Mouse (Mus musculus) ES-E14 (cell line): ENCODE measurements around the gene Rorb.

Source experiments
- MAFK ChIP-seq: IDR thresholded peaks from 2 replicates; pipeline ENCODE4 v1.6.1; 2014; ENCODE audit warnings: mild to moderate bottlenecking, low read depth, low read length, inconsistent platforms; ENCODE audit not compliant: insufficient read depth
- ZC3H11A ChIP-seq: IDR thresholded peaks from 2 replicates; pipeline ENCODE4 v1.6.1; 2012; ENCODE audit warnings: low read depth, mild to moderate bottlenecking, inconsistent platforms, low read length, borderline replicate concordance
- ZNF384 ChIP-seq: IDR thresholded peaks from 2 replicates; pipeline ENCODE4 v1.6.1; 2012; ENCODE audit warnings: low read depth, low read length, inconsistent platforms

DNA sequence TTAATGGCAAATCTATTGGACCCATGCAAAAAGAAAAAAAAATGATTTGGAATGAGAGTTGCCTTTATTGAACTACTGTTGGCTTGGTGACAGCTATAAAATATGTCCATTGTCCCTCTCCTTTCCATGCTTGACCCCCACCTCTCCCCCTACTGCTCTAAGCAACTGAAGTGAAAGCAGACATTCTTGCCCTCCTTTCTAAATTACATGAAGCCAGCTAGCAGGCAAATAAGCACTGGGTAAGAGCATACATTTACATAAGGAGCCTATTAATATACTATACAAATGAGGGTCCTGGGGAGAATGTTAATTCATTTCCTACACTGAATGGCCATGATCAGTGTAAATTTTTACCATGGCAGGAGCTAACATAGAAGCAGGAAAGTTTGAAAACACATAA is 212.8 kb downstream of the Rorb start:
- TF ChIP-seq ZNF384 (no peak), ZC3H11A (no peak), MAFK (no peak)
